Mouse (Mus musculus): Measurements from ENCODE around the gene Gm20388.

- TF ChIP-seq POLR2A (IDR thresholded peaks at IDR 0.05; ENCODE audit: low read depth, low read length) = no peak
- TF ChIP-seq CTCF (conservative IDR thresholded peaks at IDR 0.05; ENCODE audit: insufficient read depth, insufficient read length, low read depth, low read length) = no peak
These were observed 318.9 kb downstream of the Gm20388 start for GRCm38 (mm10) chr8:120229574-120229916.

All from kidney, adult 2 months (tissue).